Mouse (Mus musculus) ES-Bruce4 (cell line): ENCODE results near the gene Capsl. TPM values are rescaled to one million over a fixed set of nuclear protein-coding genes. Genes with fewer than 3 reads are reported as not detected.

Experiments
- H3K27ac ChIP-seq: 2 replicates; pipeline ENCODE4 v1.5.1; 2012; ENCODE audit warnings: low read length, inconsistent platforms; ENCODE audit not compliant: insufficient read depth
- H3K27me3 ChIP-seq: 2 replicates; pipeline ENCODE4 v1.6.1; 2012; ENCODE audit warnings: mild to moderate bottlenecking, low read length, inconsistent platforms; ENCODE audit not compliant: control insufficient read depth, poor library complexity, insufficient read depth, severe bottlenecking
- H3K36me3 ChIP-seq: 2 replicates; pipeline ENCODE4 v1.6.1; 2012; ENCODE audit warnings: inconsistent platforms, mild to moderate bottlenecking, low read length, moderate library complexity; ENCODE audit not compliant: control insufficient read depth, poor library complexity, insufficient read depth, severe bottlenecking
- H3K4me1 ChIP-seq: one replicate; pipeline ENCODE4 v1.8.1; 2011; ENCODE audit warnings: low read length; ENCODE audit not compliant: control insufficient read depth, insufficient read depth
- H3K4me3 ChIP-seq: 2 replicates; pipeline ENCODE4 v1.5.1; 2011; ENCODE audit warnings: low read depth, mild to moderate bottlenecking, low read length
- H3K9ac ChIP-seq: 2 replicates; pipeline ENCODE4 v1.6.1; 2012; ENCODE audit warnings: low read depth, mild to moderate bottlenecking, inconsistent platforms; ENCODE audit not compliant: poor library complexity, severe bottlenecking
- H3K9me3 ChIP-seq: replicated peaks from 2 replicates; pipeline ENCODE4 v1.6.1; 2012; ENCODE audit warnings: mild to moderate bottlenecking, low read length, inconsistent platforms; ENCODE audit not compliant: control insufficient read depth, poor library complexity, insufficient read depth, severe bottlenecking
- CTCF ChIP-seq: IDR thresholded peaks from one replicate; pipeline ENCODE4 v1.8.1; 2011; ENCODE audit warnings: low read depth, low read length
- EP300 ChIP-seq: IDR thresholded peaks from 2 replicates; pipeline ENCODE4 v1.6.1; 2011; ENCODE audit warnings: low read depth, low read length; ENCODE audit not compliant: insufficient read depth
- POLR2A ChIP-seq: IDR thresholded peaks from one replicate; pipeline ENCODE4 v1.8.1; 2011; ENCODE audit warnings: low read length; ENCODE audit not compliant: insufficient read depth
- polyA plus RNA-seq: library from polyadenylated mRNA; stranded (reverse); fragments of >200 nt; gene quantifications from 2 replicates; pipeline ENCODE4 v1.2.4, GENCODE M21; 2011; ENCODE audit warnings: low read depth; ENCODE audit not compliant: missing spikeins, insufficient read depth, insufficient read length

The Capsl gene
- polyA plus RNA-seq, 1 experiment = 12.0 TPM

DNA sequence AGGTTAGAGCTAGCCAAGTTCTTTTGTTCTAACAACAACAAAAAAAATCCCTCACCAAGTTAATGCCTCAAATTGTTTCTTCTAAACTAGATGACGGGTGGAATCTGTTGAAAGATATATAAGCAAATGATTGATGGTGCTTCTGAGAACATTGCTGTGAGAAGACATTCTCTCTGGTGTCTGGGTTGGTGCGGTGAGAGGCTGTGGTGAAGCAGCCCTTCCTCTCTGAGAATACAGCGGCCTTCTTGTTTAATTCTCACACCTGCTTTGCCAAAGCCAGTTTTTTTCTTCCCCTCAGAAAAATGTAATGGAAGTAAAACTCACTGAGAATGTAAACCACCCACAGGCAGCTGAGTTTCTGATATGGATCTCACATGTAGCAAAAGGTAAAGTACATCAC lies 36.3 kb downstream of the Capsl start:
- Histone ChIP-seq H3K36me3 (no peaks in the 10 kb centered on the region), H3K27me3 (no peaks in the 10 kb centered on the region), H3K9ac (no peak overlapping the region), H3K9me3 (no peaks in the 10 kb centered on the region), H3K4me3 (no peak overlapping the region), H3K27ac (no peak overlapping the region), H3K4me1 (no peaks in the 10 kb centered on the region)
- TF ChIP-seq CTCF = no peak
- TF ChIP-seq EP300 = no peak
- TF ChIP-seq POLR2A = no peak

GRCm38 (mm10) chr15:9472618-9473017 lies 36.8 kb downstream of the Capsl start:
- Histone ChIP-seq H3K4me3 (no peak overlapping the region), H3K4me1 (no peaks in the 10 kb centered on the region), H3K27me3 (no peaks in the 10 kb centered on the region), H3K36me3 (no peaks in the 10 kb centered on the region), H3K9ac (no peak overlapping the region), H3K27ac (no peak overlapping the region), H3K9me3 (no peaks in the 10 kb centered on the region)
- TF ChIP-seq CTCF (no peak), EP300 (no peak), POLR2A (no peak)

DNA sequence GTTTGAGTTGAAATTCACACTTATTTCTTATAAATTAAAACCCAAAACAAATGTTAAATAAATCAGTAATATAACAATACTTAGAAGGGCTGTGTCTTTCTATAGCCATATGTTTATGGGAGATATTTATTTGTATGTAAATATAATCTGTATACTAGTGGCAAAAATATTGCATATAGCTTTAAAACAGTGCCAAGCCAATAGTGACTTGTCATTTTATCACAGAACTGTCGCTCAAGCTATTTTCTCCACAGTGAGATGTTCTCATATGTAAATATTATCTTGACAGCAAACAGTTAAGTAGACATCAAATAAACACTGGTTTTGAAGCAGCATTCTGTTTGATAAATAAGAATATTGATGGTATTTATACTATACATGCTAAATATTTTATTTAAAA lies 37.4 kb downstream of the Capsl start:
- H3K36me3 ChIP-seq = no peaks in the 10 kb centered on the region
- H3K27me3 ChIP-seq = no peaks in the 10 kb centered on the region
- H3K4me3 ChIP-seq = no peak overlapping the region
- H3K9me3 ChIP-seq = no peaks in the 10 kb centered on the region
- TF ChIP-seq POLR2A (no peak), CTCF (no peak), EP300 (no peak)
- no peak overlapping the region for H3K27ac ChIP-seq
- H3K4me1 ChIP-seq = no peaks in the 10 kb centered on the region
- H3K9ac ChIP-seq = no peak overlapping the region

- Histone ChIP-seq H3K27me3 (no peaks in the 10 kb centered on the region), H3K9ac (no peak overlapping the region), H3K4me1 (no peaks in the 10 kb centered on the region), H3K36me3 (no peaks in the 10 kb centered on the region), H3K27ac (no peak overlapping the region), H3K4me3 (no peak overlapping the region), H3K9me3 (no peaks in the 10 kb centered on the region)
- no peak for TF ChIP-seq EP300
Observed at GRCm38 (mm10) chr15:9489417-9490118, 53.7 kb downstream of the Capsl start.

GRCm38 (mm10) chr15:9492077-9492476 lies 56.2 kb downstream of the Capsl start:
- Histone ChIP-seq H3K36me3 (no peaks in the 10 kb centered on the region), H3K27me3 (no peaks in the 10 kb centered on the region)
- TF ChIP-seq CTCF (no peak), POLR2A (no peak), EP300 (no peak)

More at GRCm38 (mm10) chr15:9492077-9492476, 56.2 kb downstream of the Capsl start:
- Histone ChIP-seq H3K4me1 (no peaks in the 10 kb centered on the region), H3K9ac (no peak overlapping the region), H3K27ac (no peak overlapping the region), H3K4me3 (no peak overlapping the region), H3K9me3 (no peaks in the 10 kb centered on the region)

Other genes starting within 250 kb of the Capsl start
- gene Ugt3a1, start 159.1 kb upstream of the Capsl start, polyA plus RNA-seq = not detected in 2 replicates
- not detected in 2 replicates for gene Ugt3a2, start 100.5 kb upstream of the Capsl start, polyA plus RNA-seq
- gene Il7r, start 94.1 kb downstream of the Capsl start, polyA plus RNA-seq = not detected in 2 replicates